Mouse (Mus musculus) T-helper 17 cell (primary cell): Measurements from ENCODE around the gene C8g.

Source experiments
- in situ Hi-C, 2 experiments: fragments of 300-600 bp; cut with MboI, MseI; formaldehyde crosslinking; loops; 1 replicate in 1 of 2; 2 replicates in 1 of 2; pipeline ENCODE4 v1.15.1; 2025; ENCODE audit warnings: high pct_unique_total_duplicates in 2 of 2

Gene C8g

GRCm38 (mm10) chr2:25468962-25469915, 32.3 kb downstream of the C8g start:
- in situ Hi-C loops: no loop called here

- in situ Hi-C loops: no loop called here
Measured at GRCm38 (mm10) chr2:25467606-25468303, 33.8 kb downstream of the C8g start.

GRCm38 (mm10) chr2:25465816-25466635, 35.5 kb downstream of the C8g start:
- in situ Hi-C loops: no loop called here

- in situ Hi-C loops: no loop called here
Measured at GRCm38 (mm10) chr2:25465256-25465655, 36.3 kb downstream of the C8g start.

- in situ Hi-C loops: loop anchor here in 1 of 2 experiments (5.0 kb wide), 1 partner anchor 84 kb away; the partner anchor contains the start of gene Traf2
Measured at GRCm38 (mm10) chr2:25463630-25464029, 37.9 kb downstream of the C8g start.

GRCm38 (mm10) chr2:25461407-25461806, 40.1 kb downstream of the C8g start:
- in situ Hi-C loops: loop anchor here in 1 of 2 experiments (5.0 kb wide), 1 partner anchor 86 kb away; the partner anchor contains the start of gene Traf2

GRCm38 (mm10) chr2:25460551-25461309, 40.8 kb downstream of the C8g start, which contains the start of gene Paxx:
Paxx (minus strand) TSS chr2:25461094.
- in situ Hi-C loops: loop anchor here in 1 of 2 experiments (5.0 kb wide), 1 partner anchor 87 kb away; the partner anchor contains the start of gene Traf2

- in situ Hi-C loops: loop anchor here in 1 of 2 experiments (5.0 kb wide), 1 partner anchor 87 kb away; the partner anchor contains the start of gene Traf2
Measured at GRCm38 (mm10) chr2:25460135-25460534, 41.4 kb downstream of the C8g start.

- in situ Hi-C loops: no loop called here
Measured at GRCm38 (mm10) chr2:25458911-25459310, 42.6 kb downstream of the C8g start.

- in situ Hi-C loops: no loop called here
Measured at GRCm38 (mm10) chr2:25457022-25457896, 44.3 kb downstream of the C8g start.

- in situ Hi-C loops: no loop called here
Measured at GRCm38 (mm10) chr2:25456205-25456953, 45.1 kb downstream of the C8g start, which contains the start of gene Clic3. Clic3 (plus strand) TSS chr2:25456838.

- in situ Hi-C loops: no loop called here
Measured at GRCm38 (mm10) chr2:25452951-25453350, 48.6 kb downstream of the C8g start.

GRCm38 (mm10) chr2:25450853-25451647, 50.5 kb downstream of the C8g start:
- in situ Hi-C loops: no loop called here
